Mouse (Mus musculus): ENCODE data around the gene Tmem125.

GRCm38 (mm10) chr4:118505551-118505950 is 38.3 kb downstream of the Tmem125 start:
- TF ChIP-seq CTCF (conservative IDR thresholded peaks at IDR 0.05; ENCODE audit: low read length) (no peak), POU5F1 (IDR thresholded peaks at IDR 0.05; ENCODE audit: borderline replicate concordance, low read length) (no peak), NANOG (IDR thresholded peaks at IDR 0.05; ENCODE audit: borderline replicate concordance, low read length) (no peak)

Data from E14TG2a.4 (cell line).